Mouse (Mus musculus): Measurements from ENCODE around the gene Csnka2ip. TPM values are rescaled to one million over a fixed set of nuclear protein-coding genes. Genes with fewer than 3 reads are reported as not detected.

The Csnka2ip gene
- total and polyA plus RNA-seq, 3 experiments = not detected

DNA sequence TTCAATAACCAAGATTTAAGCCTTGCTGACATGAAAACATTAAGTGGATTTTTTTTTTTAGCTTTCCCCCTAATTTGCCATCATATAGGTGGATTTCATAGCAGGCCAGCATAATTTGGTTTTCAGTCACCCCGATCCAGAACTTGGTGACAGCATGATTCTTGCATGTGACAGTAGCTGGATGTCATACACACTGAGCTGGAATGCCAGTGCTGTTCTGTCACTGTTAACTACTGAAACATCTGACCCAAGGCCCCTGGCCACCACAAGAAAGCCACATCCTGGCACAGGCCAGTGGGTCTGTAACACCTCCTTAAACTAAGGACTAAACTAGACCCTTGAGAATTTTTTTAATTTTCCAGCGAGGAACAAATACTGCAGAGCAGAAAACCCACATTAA lies 15.4 kb downstream of the Csnka2ip start:
- Histone ChIP-seq H3K36me3 (replicated peaks in 1 of 2; ENCODE audit: control insufficient read depth in 1 of 2, insufficient read depth in 1 of 2, low read length in 1 of 2) (no peaks in the 10 kb centered on the region), H3K9me3 (replicated peaks; ENCODE audit: low read length) (no peaks in the 10 kb centered on the region), H3K27ac (ENCODE audit: insufficient read depth, low read depth) (no peak overlapping the region), H3K79me2 (replicated peaks; ENCODE audit: control insufficient read depth, extremely low read depth, insufficient read depth, poor library complexity, severe bottlenecking) (no peaks in the 10 kb centered on the region), H3K4me1 (ENCODE audit: control insufficient read depth in 1 of 2, insufficient read depth in 2 of 2) (no peaks in the 10 kb centered on the region), H3K9ac (ENCODE audit: insufficient read depth, low read depth) (no peak overlapping the region), H3K4me2 (ENCODE audit: insufficient read depth, low read depth, poor library complexity, severe bottlenecking) (no peak overlapping the region), H3K27me3 (replicated peaks) (no peaks in the 10 kb centered on the region), H3K4me3 (replicated peaks in 1 of 3; ENCODE audit: low read depth in 2 of 3, low read length in 2 of 3, poor library complexity in 1 of 3) (no peak overlapping the region)
- TF ChIP-seq SIN3A (IDR thresholded peaks at IDR 0.05; ENCODE audit: low read length) (no peak), CHD2 (IDR thresholded peaks at IDR 0.05; ENCODE audit: low read length) (no peak), KAT2A (IDR thresholded peaks at IDR 0.05; ENCODE audit: insufficient replicate concordance, low read length) (no peak), USF1 (IDR thresholded peaks at IDR 0.05; ENCODE audit: low read depth, low read length) (no peak), BHLHE40 (IDR thresholded peaks at IDR 0.05; ENCODE audit: low read depth, low read length) (no peak), ELF1 (IDR thresholded peaks at IDR 0.05; ENCODE audit: low read depth, low read length) (no peak), GABPA (IDR thresholded peaks at IDR 0.05; ENCODE audit: insufficient replicate concordance, low read depth, low read length) (no peak), CHD1 (IDR thresholded peaks at IDR 0.05; ENCODE audit: low read depth, low read length) (no peak), MAZ (IDR thresholded peaks at IDR 0.05; ENCODE audit: low read depth, low read length) (no peak), TBP (conservative IDR thresholded peaks at IDR 0.05; ENCODE audit: low read depth, low read length) (no peak), ZNF384 (IDR thresholded peaks at IDR 0.05; ENCODE audit: low read depth, low read length) (no peak), POLR2A (IDR thresholded peaks at IDR 0.05; ENCODE audit: low read depth, low read length) (no peak), TCF12 (IDR thresholded peaks at IDR 0.05; ENCODE audit: low read depth, low read length) (no peak), POLR2AphosphoS2 (IDR thresholded peaks at IDR 0.05; ENCODE audit: low read depth, low read length) (no peak), MAFK (IDR thresholded peaks at IDR 0.05; ENCODE audit: insufficient replicate concordance, low read length) (no peak), ZKSCAN1 (IDR thresholded peaks at IDR 0.05; ENCODE audit: borderline replicate concordance, low read depth, low read length) (no peak), PAX5 (IDR thresholded peaks at IDR 0.05; ENCODE audit: low read length) (no peak), SMC3 (IDR thresholded peaks at IDR 0.05; ENCODE audit: low read depth, low read length) (no peak), RCOR1 (conservative IDR thresholded peaks at IDR 0.05; ENCODE audit: low read depth, low read length) (no peak), JUND (conservative IDR thresholded peaks at IDR 0.05; ENCODE audit: low read depth, low read length) (no peak)
- no peak for DNase-seq (ENCODE audit: extremely low read depth)
- in situ Hi-C loops (cut with MboI; ENCODE audit: low pct_ligation_motif_present, low pct_unique_long_range_greater_than_20kb, low sequenced_read_pairs) (no loop called here), dilution Hi-C loops (cut with MboI; ENCODE audit: extremely low pct_ligation_motif_present, extremely low pct_unique_long_range_greater_than_20kb, low sequenced_read_pairs) (no loop called here)

DNA sequence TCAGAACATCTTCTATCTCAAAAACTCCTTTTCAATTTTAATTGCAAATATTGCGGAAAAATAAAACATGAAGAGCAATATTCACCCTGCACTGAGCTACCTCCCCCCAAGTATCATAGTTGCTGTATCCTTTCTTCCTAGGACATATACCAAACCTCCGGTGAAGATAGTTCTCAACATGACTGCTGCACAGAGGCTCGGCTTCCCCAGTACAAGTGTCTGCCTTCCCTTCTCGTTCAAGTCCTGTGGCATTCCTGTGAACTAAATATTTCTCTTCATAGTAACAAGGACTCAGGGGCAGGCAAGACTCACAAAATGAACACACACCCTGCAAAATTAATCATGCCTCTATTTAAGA lies 16.0 kb downstream of the Csnka2ip start:
- Histone ChIP-seq H3K27me3 (replicated peaks) (no peaks in the 10 kb centered on the region), H3K36me3 (replicated peaks in 1 of 2; ENCODE audit: control insufficient read depth in 1 of 2, insufficient read depth in 1 of 2, low read length in 1 of 2) (no peaks in the 10 kb centered on the region), H3K9me3 (replicated peaks; ENCODE audit: low read length) (no peaks in the 10 kb centered on the region), H3K4me2 (ENCODE audit: insufficient read depth, low read depth, poor library complexity, severe bottlenecking) (no peak overlapping the region), H3K27ac (ENCODE audit: insufficient read depth, low read depth) (no peak overlapping the region), H3K4me1 (ENCODE audit: control insufficient read depth in 1 of 2, insufficient read depth in 2 of 2) (no peaks in the 10 kb centered on the region), H3K9ac (ENCODE audit: insufficient read depth, low read depth) (no peak overlapping the region), H3K79me2 (replicated peaks; ENCODE audit: control insufficient read depth, extremely low read depth, insufficient read depth, poor library complexity, severe bottlenecking) (no peaks in the 10 kb centered on the region), H3K4me3 (replicated peaks in 1 of 3; ENCODE audit: low read depth in 2 of 3, low read length in 2 of 3, poor library complexity in 1 of 3) (no peak overlapping the region)
- dilution Hi-C loops (cut with MboI; ENCODE audit: extremely low pct_ligation_motif_present, extremely low pct_unique_long_range_greater_than_20kb, low sequenced_read_pairs) (no loop called here), in situ Hi-C loops (cut with MboI; ENCODE audit: low pct_ligation_motif_present, low pct_unique_long_range_greater_than_20kb, low sequenced_read_pairs) (no loop called here)
- no peak for DNase-seq (ENCODE audit: extremely low read depth)
- TF ChIP-seq ELF1 (IDR thresholded peaks at IDR 0.05; ENCODE audit: low read depth, low read length) (no peak), CTCF (conservative IDR thresholded peaks at IDR 0.05 in 1 of 2, IDR thresholded peaks at IDR 0.05 in 1 of 2; ENCODE audit: low read depth in 2 of 2, low read length in 2 of 2) (no peak), MEF2A (IDR thresholded peaks at IDR 0.05; ENCODE audit: borderline replicate concordance, low read depth, low read length) (no peak), TBP (conservative IDR thresholded peaks at IDR 0.05; ENCODE audit: low read depth, low read length) (no peak), RCOR1 (conservative IDR thresholded peaks at IDR 0.05; ENCODE audit: low read depth, low read length) (no peak), NRF1 (IDR thresholded peaks at IDR 0.05; ENCODE audit: low read depth, low read length) (no peak), RAD21 (IDR thresholded peaks at IDR 0.05; ENCODE audit: low read depth, low read length) (no peak), NELFE (IDR thresholded peaks at IDR 0.05; ENCODE audit: low read depth, low read length) (no peak)

Measured in CH12.LX (cell line).